In genomic region chr1:92774006-92774405, GRCm38 (mm10) we compare ENCODE assay signal across 15 mouse cellular contexts. TPM values are rescaled to one million over a fixed set of nuclear protein-coding genes. Genes with fewer than 3 reads are reported as not detected.
DNase-seq lines count a peak whose midpoint lies in the region; ATAC-seq lines count a peak whose summit lies in the region.
"Had no signal": no experiment of that assay in that cellular context is flagged by ENCODE, and none has a peak within 500 bp of the region (broad histone marks: within the 10 kb centered on the region; RNA-seq: fewer than 3 reads in every experiment).

No protein-coding gene starts in this region.

- H3K9ac ChIP-seq in midbrain, embryonic 13.5 days (replicated peaks), result no peak overlapping the region
- H3K9ac ChIP-seq: midbrain, embryonic 15.5 days had no signal

- intact Hi-C loops in heart, postnatal 36 days (cut with DNase I), result loop anchor here (1.0 to 2.0 kb wide), 2 partner anchors 59 to 75 kb away; no protein-coding TSS in a partner anchor

- H3K27ac ChIP-seq in heart, embryonic 10.5 days, result peak overlapping the region; percentile 60
- H3K27ac ChIP-seq in midbrain, embryonic 10.5 days (replicated peaks), result peak overlapping the region; percentile 55
- H3K27ac ChIP-seq in midbrain, embryonic 13.5 days, result no peak overlapping the region
- peak overlapping the region; percentile 65 for H3K27ac ChIP-seq in limb, embryonic 10.5 days
- H3K27ac ChIP-seq: hindbrain, postnatal 0 days had no signal

- H3K4me1 ChIP-seq in heart, embryonic 10.5 days, result peaks cover 49% of the 10 kb centered on the region
- H3K4me1 ChIP-seq in midbrain, embryonic 10.5 days, result peaks cover 50% of the 10 kb centered on the region
- H3K4me1 ChIP-seq in midbrain, embryonic 13.5 days (replicated peaks), result peaks cover 42% of the 10 kb centered on the region
- H3K4me1 ChIP-seq in limb, embryonic 10.5 days, result peaks cover 47% of the 10 kb centered on the region

- WGBS in heart, embryonic 10.5 days, result 51% methylated on average over 3 of the region's 3 CpGs
- 78% methylated on average over 3 of the region's 3 CpGs for WGBS in midbrain, embryonic 10.5 days
- 71% methylated on average over 3 of the region's 3 CpGs for WGBS in midbrain, embryonic 13.5 days
- WGBS in limb, embryonic 10.5 days, result 34% methylated on average over 3 of the region's 3 CpGs

- no peak overlapping the region for H3K4me2 ChIP-seq in midbrain, embryonic 13.5 days (replicated peaks)
- H3K4me2 ChIP-seq: midbrain, embryonic 15.5 days had no signal

- no peaks in the 10 kb centered on the region for H3K36me3 ChIP-seq in heart, embryonic 10.5 days
- no peaks in the 10 kb centered on the region for H3K36me3 ChIP-seq in midbrain, embryonic 10.5 days
- no peaks in the 10 kb centered on the region for H3K36me3 ChIP-seq in midbrain, embryonic 13.5 days
- H3K36me3 ChIP-seq in limb, embryonic 10.5 days, result no peaks in the 10 kb centered on the region
- H3K36me3 ChIP-seq: midbrain, embryonic 15.5 days had no signal

- H3K4me3 ChIP-seq in heart, embryonic 10.5 days, result peak overlapping the region; percentile 35; the same call in 1 of the 2 replicates
- H3K4me3 ChIP-seq in midbrain, embryonic 10.5 days, result no peak overlapping the region
- no peak overlapping the region for H3K4me3 ChIP-seq in midbrain, embryonic 13.5 days (replicated peaks)
- peak overlapping the region; percentile 22; the same call in 1 of the 2 replicates for H3K4me3 ChIP-seq in limb, embryonic 10.5 days
- H3K4me3 ChIP-seq: midbrain, embryonic 15.5 days had no signal

- DNase-seq in heart, embryonic 10.5 days (ENCODE audit: low spot score), result no peak
- no peak for DNase-seq in heart, postnatal 36 days
- DNase-seq in midbrain, embryonic 10.5 days (ENCODE audit: low spot score), result no peak
- no peak for DNase-seq in limb, embryonic 10.5 days (ENCODE audit: low spot score)
- DNase-seq in layer of hippocampus, postnatal 10 days (ENCODE audit: low spot score in 2 of 2), result no peak
- no peak for DNase-seq in cerebellum, adult 11 months
- DNase-seq in right cerebral cortex, postnatal 14 days, result no peak
- DNase-seq: cerebellum, postnatal 14 days; layer of hippocampus, postnatal 36 days; lung, postnatal 4 days; right cerebral cortex, postnatal 25 days; thymus, adult 18-20 months had no signal

- H3K27me3 ChIP-seq in heart, embryonic 10.5 days (ENCODE audit: insufficient read depth, poor library complexity, severe bottlenecking), result peaks cover 73% of the 10 kb centered on the region
- H3K27me3 ChIP-seq in midbrain, embryonic 10.5 days (ENCODE audit: low read depth, poor library complexity, severe bottlenecking), result no peaks in the 10 kb centered on the region
- no peaks in the 10 kb centered on the region for H3K27me3 ChIP-seq in midbrain, embryonic 13.5 days
- H3K27me3 ChIP-seq in limb, embryonic 10.5 days (ENCODE audit: low read depth, poor library complexity, severe bottlenecking), result no peaks in the 10 kb centered on the region
- H3K27me3 ChIP-seq: midbrain, embryonic 15.5 days had no signal

- ATAC-seq in midbrain, embryonic 13.5 days, result no peak
- ATAC-seq: midbrain, embryonic 15.5 days had no signal

- H3K9me3 ChIP-seq in heart, embryonic 10.5 days, result no peaks in the 10 kb centered on the region
- no peaks in the 10 kb centered on the region for H3K9me3 ChIP-seq in midbrain, embryonic 10.5 days (replicated peaks)
- H3K9me3 ChIP-seq in midbrain, embryonic 13.5 days, result no peaks in the 10 kb centered on the region
- no peaks in the 10 kb centered on the region for H3K9me3 ChIP-seq in limb, embryonic 10.5 days (replicated peaks)
- H3K9me3 ChIP-seq: midbrain, embryonic 15.5 days had no signal

RNA-seq across cellular contexts. Expression of gene Gpc1, which starts 57.4 kb away (rescaled TPM):
- polyA plus RNA-seq in heart, embryonic 10.5 days (2016; fragmentation: Nextera tagmentation; extraction: Ambion mirVana), result 36.4 and 38.7 TPM in 2 replicates
- 100 to 1,000 TPM; 425 to 453 TPM for total RNA-seq in heart, postnatal 36 days (2021)
- polyA plus RNA-seq in midbrain, embryonic 10.5 days (2016; fragmentation: Nextera tagmentation; extraction: Ambion mirVana), result 65.5 and 71.4 TPM in 2 replicates
- polyA plus RNA-seq in midbrain, embryonic 13.5 days (2015; fragmentation: Nextera tagmentation; extraction: Ambion mirVana), result 55.8 and 67.7 TPM in 2 replicates
- polyA plus RNA-seq in limb, embryonic 10.5 days (2016; fragmentation: Nextera tagmentation; extraction: Ambion mirVana), result 82.0 and 87.4 TPM in 2 replicates
- total RNA-seq in layer of hippocampus, postnatal 10 days (2021), result 100 to 1,000 TPM; 157 to 166 TPM

Comparison
In these comparisons a context has a peak if more than half of its experiments do, and no peak if none do; other contexts are left out.
1. H3K4me3 ChIP-seq: peak in heart, embryonic 10.5 days (single experiment) and limb, embryonic 10.5 days (single experiment); none in midbrain, embryonic 10.5 days (single experiment) and midbrain, embryonic 13.5 days (single experiment).